Mouse (Mus musculus) T-cell, adult 2 months (primary cell): Measurements from ENCODE around the gene Usp32.

ENCODE experiments used
- DNase-seq: peaks from one replicate; pipeline ENCODE4 v3.0.0; 2022; ENCODE audit warnings: low spot score

Gene Usp32

GRCm38 (mm10) chr11:85123267-85123992 is 16.5 kb downstream of the Usp32 start:
- DNase-seq = no peak

GRCm38 (mm10) chr11:85122073-85122472 is 17.9 kb downstream of the Usp32 start:
- DNase-seq = no peak

GRCm38 (mm10) chr11:85117160-85117559 is 22.8 kb downstream of the Usp32 start:
- no peak for DNase-seq

GRCm38 (mm10) chr11:85116084-85116844 is 23.7 kb downstream of the Usp32 start:
- DNase-seq = no peak

GRCm38 (mm10) chr11:85109957-85110356 is 30.0 kb downstream of the Usp32 start:
- DNase-seq = no peak

GRCm38 (mm10) chr11:85107217-85107616 is 32.7 kb downstream of the Usp32 start:
- no peak for DNase-seq

GRCm38 (mm10) chr11:85105836-85106235 is 34.1 kb downstream of the Usp32 start:
- DNase-seq = no peak

- no peak for DNase-seq
Observed at GRCm38 (mm10) chr11:85103763-85104162, 36.2 kb downstream of the Usp32 start.

GRCm38 (mm10) chr11:85095116-85095515 is 44.8 kb downstream of the Usp32 start:
- DNase-seq = no peak

GRCm38 (mm10) chr11:85086253-85086652 is 53.7 kb downstream of the Usp32 start:
- no peak for DNase-seq

GRCm38 (mm10) chr11:85067871-85068270 is 72.1 kb downstream of the Usp32 start:
- DNase-seq = no peak

GRCm38 (mm10) chr11:85058562-85058961 is 81.4 kb downstream of the Usp32 start:
- no peak for DNase-seq

- no peak for DNase-seq
Observed at GRCm38 (mm10) chr11:85057544-85057943, 82.4 kb downstream of the Usp32 start.

GRCm38 (mm10) chr11:85056901-85057300 is 83.1 kb downstream of the Usp32 start:
- DNase-seq = no peak

- DNase-seq = no peak
Observed at GRCm38 (mm10) chr11:85055561-85055960, 84.4 kb downstream of the Usp32 start.

GRCm38 (mm10) chr11:85039256-85039655 is 100.7 kb downstream of the Usp32 start:
- DNase-seq = no peak

- no peak for DNase-seq
Observed at GRCm38 (mm10) chr11:85013121-85013520, 126.8 kb downstream of the Usp32 start.

GRCm38 (mm10) chr11:85003566-85003965 is 136.4 kb downstream of the Usp32 start:
- DNase-seq = no peak

- no peak for DNase-seq
Observed at GRCm38 (mm10) chr11:84995241-84995640, 144.7 kb downstream of the Usp32 start.

GRCm38 (mm10) chr11:84992996-84993395 is 147.0 kb downstream of the Usp32 start:
- DNase-seq = no peak

- no peak for DNase-seq
Observed at GRCm38 (mm10) chr11:84988341-84988919, 151.5 kb downstream of the Usp32 start.

GRCm38 (mm10) chr11:84985421-84985820 is 154.5 kb downstream of the Usp32 start:
- no peak for DNase-seq

GRCm38 (mm10) chr11:84980697-84981096 is 159.3 kb downstream of the Usp32 start:
- DNase-seq = no peak
